Mouse (Mus musculus) E14TG2a.4 (cell line): ENCODE measurements around the gene Fsip1.

Experiments
- CTCF ChIP-seq: conservative IDR thresholded peaks from 2 replicates; pipeline ENCODE4 v1.5.1; 2014; ENCODE audit warnings: low read length
- POU5F1 ChIP-seq: IDR thresholded peaks from 2 replicates; pipeline ENCODE4 v1.6.1; 2014; ENCODE audit warnings: low read length, borderline replicate concordance

DNA sequence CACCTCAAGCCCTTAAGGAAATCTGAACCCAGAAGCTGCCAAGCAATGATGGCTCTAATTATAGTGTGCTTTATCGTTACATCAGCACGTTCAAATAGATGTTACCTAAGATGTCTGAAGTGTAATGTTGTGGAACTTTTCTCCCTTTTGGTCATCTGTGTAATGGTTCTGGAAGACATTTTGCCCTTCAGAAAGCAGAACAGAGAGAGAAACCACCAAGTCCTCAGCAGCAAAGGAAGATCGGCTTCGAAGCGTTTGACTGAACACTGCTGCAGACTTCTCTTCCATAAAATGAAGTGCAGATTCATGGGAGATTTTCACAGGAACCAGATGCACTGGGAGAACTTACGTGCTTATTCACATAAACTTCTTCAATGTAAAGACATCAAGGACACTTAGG is 92.6 kb downstream of the Fsip1 start:
- TF ChIP-seq CTCF (no peak), POU5F1 (no peak)
